Mouse (Mus musculus) left cerebral cortex, postnatal 14 days (tissue): ENCODE measurements around the gene Btbd1. TPM values are rescaled to one million over a fixed set of nuclear protein-coding genes. Genes with fewer than 3 reads are reported as not detected.

Experiments
- DNase-seq, 2 experiments: peaks; one replicate each; pipeline ENCODE4 v3.0.0; 2021 to 2022; ENCODE audit warnings: low spot score in 2 of 2, mixed read lengths in 1 of 2
- intact Hi-C: fragments of 180-260 bp; cut with DNase I; formaldehyde crosslinking; loops from one replicate; pipeline ENCODE4 v1.15.1; 2025
- total RNA-seq, 2 experiments: library from RNA; stranded (reverse); gene quantifications; 2 replicates each; pipeline ENCODE4 v1.2.3; 2021

Gene Btbd1
- total RNA-seq, 2 experiments from 2014 or later: 123 to 130 TPM

- DNase-seq: no peak
- intact Hi-C loops: loop anchor here (2.0 to 10.0 kb wide), 2 partner anchors 39 to 107 kb away; partner anchors contain the start of genes 3110040N11Rik and Hdgfl3
These were observed 1.2 kb downstream of the Btbd1 start for GRCm38 (mm10) chr7:81827806-81828667.

GRCm38 (mm10) chr7:81825381-81825780, 3.9 kb downstream of the Btbd1 start:
- no peak for DNase-seq
- intact Hi-C loops: loop anchor here (10.0 kb wide), 1 partner anchor 109 kb away; the partner anchor contains the start of gene Hdgfl3

DNA sequence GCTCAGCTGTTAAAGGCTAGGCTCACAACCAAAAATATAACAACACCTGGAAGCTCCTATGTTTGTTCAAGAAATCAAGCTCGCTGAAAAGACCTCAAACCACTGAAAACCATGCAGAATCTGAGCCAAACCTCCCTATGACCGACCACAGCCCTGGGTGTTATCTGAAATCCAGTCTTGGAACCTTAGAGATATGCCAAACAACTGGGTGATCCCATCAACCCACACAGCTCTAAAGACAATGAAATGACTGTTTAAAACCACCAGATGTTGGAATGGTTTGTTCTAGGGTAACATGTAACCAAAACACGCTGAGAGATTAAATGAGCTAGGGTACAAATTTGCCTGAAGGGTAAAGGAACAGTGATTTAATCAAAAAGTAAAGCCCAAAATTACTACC, 4.3 kb downstream of the Btbd1 start:
- intact Hi-C loops: loop anchor here (10.0 kb wide), 1 partner anchor 110 kb away; the partner anchor contains the start of gene Hdgfl3
- no peak for DNase-seq

GRCm38 (mm10) chr7:81806067-81806466, 23.2 kb downstream of the Btbd1 start:
- DNase-seq: no peak
- intact Hi-C loops: no loop called here

GRCm38 (mm10) chr7:81789095-81789757, 40.0 kb downstream of the Btbd1 start, which contains the start of gene 3110040N11Rik:
3110040N11Rik (minus strand) TSS chr7:81789478.
- intact Hi-C loops: loop anchor here (2.0 to 10.0 kb wide), 5 partner anchors 40 to 328 kb away; partner anchors contain the start of genes Btbd1 and Hdgfl3
- DNase-seq: peak; percentile 83 to 84

DNA sequence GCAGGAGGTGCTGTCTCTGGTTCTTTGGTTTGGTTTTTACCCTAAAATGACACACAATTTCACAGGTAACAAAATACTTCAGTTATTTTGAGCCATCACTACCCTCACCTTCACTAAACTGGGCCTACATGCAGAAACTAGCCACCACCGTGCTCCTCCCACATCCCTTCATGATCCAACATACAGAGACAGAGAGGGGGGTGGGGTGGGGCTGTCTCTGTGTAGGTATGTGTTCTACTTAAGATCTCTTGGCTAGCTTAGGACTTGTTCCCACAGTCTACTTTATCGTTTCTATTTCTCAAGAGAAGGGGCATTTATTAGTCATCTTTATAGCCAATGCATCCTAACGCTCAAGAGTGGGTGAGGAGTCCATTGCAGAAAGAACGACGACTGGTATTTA, 40.7 kb downstream of the Btbd1 start:
- intact Hi-C loops: loop anchor here (2.0 to 10.0 kb wide), 5 partner anchors 40 to 329 kb away; partner anchors contain the start of genes Btbd1 and Hdgfl3
- DNase-seq: peak in 1 of 2 experiments; percentile 42

- intact Hi-C loops: loop anchor here (5.0 to 10.0 kb wide), 2 partner anchors 170 to 323 kb away; partner anchors contain the start of gene Cpeb1
- peak in 1 of 2 experiments; percentile 46 for DNase-seq
These were observed 51.5 kb downstream of the Btbd1 start for GRCm38 (mm10) chr7:81777667-81778218.

DNA sequence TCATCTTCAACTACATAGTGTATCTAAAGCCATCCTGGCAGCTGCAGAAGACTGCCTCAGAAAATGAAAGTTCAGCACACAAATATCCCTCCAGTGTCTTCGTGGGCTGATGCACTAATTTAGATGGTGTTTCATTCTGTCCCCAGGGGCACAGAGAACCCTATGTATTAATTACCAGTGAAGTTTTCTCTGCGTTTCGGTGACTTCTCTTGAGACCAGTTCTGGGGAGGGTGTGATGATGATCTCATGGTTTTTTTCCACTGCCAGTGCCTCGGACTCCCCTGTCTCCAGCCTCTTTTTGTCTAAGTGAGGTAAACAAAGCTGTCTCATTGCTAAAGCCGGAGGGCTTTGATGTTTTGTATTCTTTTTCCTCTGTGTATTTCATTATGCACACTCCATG, 53.9 kb downstream of the Btbd1 start:
- intact Hi-C loops: loop anchor here (5.0 to 10.0 kb wide), 2 partner anchors 168 to 321 kb away; partner anchors contain the start of gene Cpeb1
- DNase-seq: no peak

- intact Hi-C loops: loop anchor here (10.0 kb wide), 1 partner anchor 318 kb away; the partner anchor contains the start of gene Cpeb1
- DNase-seq: no peak
These were observed 56.3 kb downstream of the Btbd1 start for GRCm38 (mm10) chr7:81772786-81773539.

GRCm38 (mm10) chr7:81763110-81763845, 66.0 kb downstream of the Btbd1 start:
- intact Hi-C loops: no loop called here
- DNase-seq: peak; percentile 35 to 52

DNA sequence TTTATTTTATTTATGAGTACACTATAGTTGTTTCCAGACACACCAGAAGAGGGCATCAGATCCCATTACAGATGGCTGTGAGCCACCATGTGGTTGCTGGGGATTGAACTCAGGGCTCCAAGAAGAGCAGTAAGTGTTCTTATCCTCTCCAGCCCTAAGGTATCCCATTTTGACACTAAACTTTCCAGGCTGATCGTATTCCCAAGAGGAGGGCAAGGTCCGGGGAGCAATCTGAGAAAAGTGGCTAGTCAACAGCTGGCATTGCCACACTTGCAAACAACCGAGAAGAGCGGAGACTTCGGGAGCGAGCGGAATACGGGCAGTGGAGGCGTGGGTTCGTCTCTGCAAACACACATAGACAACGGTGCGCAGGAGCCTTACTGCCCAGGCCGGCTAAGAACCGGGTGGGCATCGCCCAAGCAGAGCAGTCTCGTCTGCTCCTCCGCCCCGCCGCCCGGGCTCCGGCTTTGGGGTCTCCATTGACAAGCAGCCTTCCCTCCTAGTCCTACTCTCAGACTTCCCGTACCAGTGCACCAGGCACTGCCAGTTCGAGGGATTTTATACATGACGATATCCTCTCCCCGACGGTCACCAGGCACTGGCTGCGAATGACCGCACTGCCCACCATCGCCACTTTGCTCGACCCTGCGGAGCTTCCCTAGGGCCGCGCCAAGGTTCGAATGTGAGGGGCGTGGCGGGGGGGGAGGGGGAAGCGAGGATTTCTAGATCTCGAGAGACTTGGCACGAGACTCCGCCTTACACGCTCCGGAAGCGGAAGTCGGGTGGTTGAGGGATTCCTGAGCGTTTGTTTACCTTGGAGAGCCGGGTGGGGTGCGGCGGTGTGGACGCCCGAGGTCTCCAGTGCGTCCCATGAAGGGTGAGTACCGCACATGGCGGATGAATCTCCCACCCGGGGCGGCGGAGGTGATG, 66.8 kb downstream of the Btbd1 start, which contains the start of gene Ramac:
Ramac (plus strand) TSS at position 746 of the 930 bp plus-strand sequence.
- peak; percentile 86 to 91 for DNase-seq
- intact Hi-C loops: no loop called here

- intact Hi-C loops: no loop called here
- no peak for DNase-seq
These were observed 81.3 kb downstream of the Btbd1 start for GRCm38 (mm10) chr7:81747956-81748355.

GRCm38 (mm10) chr7:81744145-81744544, 85.1 kb downstream of the Btbd1 start:
- intact Hi-C loops: no loop called here
- DNase-seq: no peak
